Mouse (Mus musculus): ENCODE data around the gene Myzap.

DNA sequence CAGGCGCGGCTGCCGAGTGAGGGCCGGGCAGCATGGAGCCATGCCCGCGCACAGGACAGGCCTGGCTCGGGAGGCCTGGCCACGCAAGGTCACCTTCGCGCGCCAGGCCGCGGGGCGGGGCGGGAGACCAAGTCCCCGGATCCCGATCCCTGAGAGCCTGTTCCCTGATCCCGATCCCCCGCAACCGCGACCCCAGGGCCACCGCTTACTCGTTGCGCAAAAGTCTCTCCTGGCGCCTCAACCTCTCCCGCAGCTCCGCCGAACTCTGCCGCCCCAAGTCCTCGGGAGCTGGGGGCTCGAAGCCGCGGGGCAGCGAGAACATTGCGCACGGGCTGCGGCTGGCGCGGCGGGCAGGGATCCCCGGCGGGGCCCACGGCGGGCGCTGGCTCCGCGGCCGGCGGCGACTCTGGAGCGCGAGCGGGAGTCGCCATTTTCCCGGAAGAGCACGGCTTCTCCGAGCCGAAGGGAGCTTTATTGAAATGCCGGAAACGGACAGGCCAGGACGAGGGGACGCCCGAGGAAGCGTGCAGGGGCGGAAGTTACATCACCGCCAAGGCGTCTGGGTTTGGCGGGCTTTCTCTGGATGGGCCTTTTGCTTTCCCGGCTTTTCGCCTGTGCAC lies 106.6 kb downstream of the Myzap start, which contains the start of gene Polr2m:
- TF ChIP-seq POLR2A (IDR thresholded peaks at IDR 0.05; ENCODE audit: control insufficient read depth, low read depth, low read length) (peak; percentile 62), CTCF (IDR thresholded peaks at IDR 0.05; ENCODE audit: control insufficient read depth, insufficient read depth, insufficient replicate concordance, low read depth, low read length) (no peak)

Measured in testis, adult 2 months (tissue).